Mouse (Mus musculus) liver, postnatal 0 days (tissue): Measurements from ENCODE around the gene Cd164l2. TPM values are rescaled to one million over a fixed set of nuclear protein-coding genes. Genes with fewer than 3 reads are reported as not detected.

Source experiments
- ATAC-seq: fragments of 200-750 bp; cut with Nextera tagmentation; 2 replicates; pipeline ENCODE4 v1.8.0; 2017; ENCODE audit warnings: mild to moderate bottlenecking, moderate library complexity
- DNase-seq: peaks from one replicate; pipeline ENCODE4 v3.0.0-alpha.2; 2016
- H3K27ac ChIP-seq: fragments of 300-500 bp; sonication (generic); 2 replicates; pipeline ENCODE4 v1.5.1; 2014; ENCODE audit warnings: antibody characterized with exemption, moderate library complexity, mild to moderate bottlenecking, low read depth
- H3K27me3 ChIP-seq: fragments of 300-500 bp; sonication (generic); 2 replicates; pipeline ENCODE4 v1.6.1; 2014; ENCODE audit warnings: low read length, control low read depth, mixed read lengths; ENCODE audit not compliant: insufficient read depth
- H3K36me3 ChIP-seq: fragments of 300-500 bp; sonication (generic); replicated peaks from 2 replicates; pipeline ENCODE4 v1.6.1; 2014; ENCODE audit warnings: mild to moderate bottlenecking, control low read depth, low read length, moderate library complexity, mixed read lengths; ENCODE audit not compliant: insufficient read depth
- H3K4me1 ChIP-seq: fragments of 300-500 bp; sonication (generic); 2 replicates; pipeline ENCODE4 v1.6.1; 2014; ENCODE audit warnings: antibody characterized with exemption, mild to moderate bottlenecking, control low read depth; ENCODE audit not compliant: insufficient read depth
- H3K4me2 ChIP-seq: fragments of 300-500 bp; sonication (generic); 2 replicates; pipeline ENCODE4 v1.6.1; 2014; ENCODE audit warnings: low read depth, mild to moderate bottlenecking, low read length, moderate library complexity, mixed read lengths
- H3K4me3 ChIP-seq: fragments of 300-500 bp; sonication (generic); 2 replicates; pipeline ENCODE4 v1.5.1; 2014; ENCODE audit warnings: low read depth, low read length
- H3K9ac ChIP-seq: fragments of 300-500 bp; sonication (generic); replicated peaks from 2 replicates; pipeline ENCODE4 v1.6.1; 2014; ENCODE audit warnings: mild to moderate bottlenecking, moderate library complexity
- H3K9me3 ChIP-seq: fragments of 300-500 bp; sonication (generic); 2 replicates; pipeline ENCODE4 v1.6.1; 2016; ENCODE audit warnings: mild to moderate bottlenecking, control low read depth, low read length, mixed read lengths
- CTCF ChIP-seq: sonication (generic); IDR thresholded peaks from 2 replicates; pipeline ENCODE4 v1.5.1; 2016; ENCODE audit warnings: antibody characterized with exemption, low read depth
- EP300 ChIP-seq: IDR thresholded peaks from 2 replicates; pipeline ENCODE4 v1.6.1; 2016; ENCODE audit warnings: antibody characterized with exemption, low read depth, mild to moderate bottlenecking
- WGBS: fragments of 180-500 bp; shearing (Covaris S2); extraction: QIAGEN DNeasy Blood & Tissue Kit; methylation state at CpG from one replicate; pipeline ENCODE4 v1.1.7; 2014; ENCODE audit not compliant: insufficient replicate concordance; 5-methylcytosine and 5-hydroxymethylcytosine counted together
- polyA plus RNA-seq: library from polyadenylated mRNA; unstranded; fragments of >200 nt; fragmentation: Nextera tagmentation; extraction: Ambion mirVana; gene quantifications from 2 replicates; pipeline ENCODE4 v1.2.1, GENCODE M21; 2015

Cd164l2 gene
- polyA plus RNA-seq, 1 experiment from 2014 or later: 0.39 TPM

- Histone ChIP-seq H3K9me3 (no peaks in the 10 kb centered on the region), H3K36me3 (peaks cover 16% of the 10 kb centered on the region), H3K4me3 (no peak overlapping the region), H3K27ac (no peak overlapping the region), H3K4me2 (no peak overlapping the region), H3K9ac (no peak overlapping the region), H3K4me1 (peaks cover 46% of the 10 kb centered on the region), H3K27me3 (peaks cover 15% of the 10 kb centered on the region)
- WGBS: 75% methylated on average over 13 of the region's 13 CpGs
- no peak for ATAC-seq
- DNase-seq: no peak
- TF ChIP-seq EP300 (no peak), CTCF (no peak)
Observed at GRCm38 (mm10) chr4:133243538-133243937, 31.6 kb downstream of the Cd164l2 start.

- H3K4me2 ChIP-seq: no peak overlapping the region
- no peak for TF ChIP-seq CTCF
- peak; percentile 63; the same call in 1 of the 2 replicates for TF ChIP-seq EP300
- no peak for DNase-seq
Observed at GRCm38 (mm10) chr4:133244289-133244688, 32.4 kb downstream of the Cd164l2 start.

GRCm38 (mm10) chr4:133247072-133247471, 35.1 kb downstream of the Cd164l2 start:
- WGBS: 58% methylated on average over 15 of the region's 15 CpGs
- Histone ChIP-seq H3K4me2 (peak overlapping the region; percentile 65), H3K9ac (no peak overlapping the region), H3K27me3 (peaks cover 31% of the 10 kb centered on the region), H3K4me3 (no peak overlapping the region), H3K9me3 (no peaks in the 10 kb centered on the region), H3K4me1 (peaks cover 32% of the 10 kb centered on the region), H3K36me3 (peaks cover 23% of the 10 kb centered on the region), H3K27ac (peak overlapping the region; percentile 66; the same call in 1 of the 2 replicates)
- TF ChIP-seq EP300: no peak
- no peak for TF ChIP-seq CTCF
- DNase-seq (no peak), ATAC-seq (no peak)

More at GRCm38 (mm10) chr4:133244289-133244688, 32.4 kb downstream of the Cd164l2 start:
- H3K9me3 ChIP-seq: no peaks in the 10 kb centered on the region
- no peak overlapping the region for H3K9ac ChIP-seq
- 26% methylated on average over 1 of the region's 1 CpGs for WGBS
- ATAC-seq: no peak
- no peak overlapping the region for H3K27ac ChIP-seq
- H3K36me3 ChIP-seq: peaks cover 16% of the 10 kb centered on the region
- H3K4me3 ChIP-seq: no peak overlapping the region
- H3K27me3 ChIP-seq: peaks cover 15% of the 10 kb centered on the region
- H3K4me1 ChIP-seq: peaks cover 40% of the 10 kb centered on the region

GRCm38 (mm10) chr4:133247806-133248449, 36.0 kb downstream of the Cd164l2 start:
- H3K9me3 ChIP-seq: no peaks in the 10 kb centered on the region
- H3K36me3 ChIP-seq: peaks cover 24% of the 10 kb centered on the region
- H3K9ac ChIP-seq: no peak overlapping the region
- WGBS: 52% methylated on average over 13 of the region's 13 CpGs
- H3K4me3 ChIP-seq: no peak overlapping the region
- peak; percentile 86 for TF ChIP-seq EP300
- no peak for TF ChIP-seq CTCF
- peaks cover 24% of the 10 kb centered on the region for H3K4me1 ChIP-seq
- DNase-seq (peak; percentile 65), ATAC-seq (peak; percentile 89)
- peak overlapping the region; percentile 66 for H3K27ac ChIP-seq
- H3K4me2 ChIP-seq: peak overlapping the region; percentile 65
- H3K27me3 ChIP-seq: peaks cover 31% of the 10 kb centered on the region

GRCm38 (mm10) chr4:133250609-133251008, 38.7 kb downstream of the Cd164l2 start:
- peak; percentile 22; the same call in 1 of the 2 replicates for ATAC-seq
- Histone ChIP-seq H3K27me3 (peaks cover 31% of the 10 kb centered on the region), H3K27ac (no peak overlapping the region), H3K4me2 (peak overlapping the region; percentile 36; the same call in 1 of the 2 replicates), H3K4me1 (peaks cover 20% of the 10 kb centered on the region), H3K36me3 (peaks cover 24% of the 10 kb centered on the region), H3K9me3 (no peaks in the 10 kb centered on the region), H3K4me3 (no peak overlapping the region), H3K9ac (no peak overlapping the region)
- 13% methylated on average over 22 of the region's 22 CpGs for WGBS
- peak; percentile 92 for TF ChIP-seq CTCF
- TF ChIP-seq EP300: no peak
- DNase-seq: peak; percentile 92

GRCm38 (mm10) chr4:133251214-133251613, 39.3 kb downstream of the Cd164l2 start:
- Histone ChIP-seq H3K27ac (no peak overlapping the region), H3K4me1 (peaks cover 20% of the 10 kb centered on the region), H3K9ac (no peak overlapping the region), H3K4me3 (no peak overlapping the region), H3K9me3 (no peaks in the 10 kb centered on the region), H3K27me3 (peaks cover 26% of the 10 kb centered on the region), H3K36me3 (peaks cover 19% of the 10 kb centered on the region), H3K4me2 (peak overlapping the region; percentile 18; the same call in 1 of the 2 replicates)
- DNase-seq (no peak), ATAC-seq (no peak)
- TF ChIP-seq EP300 (no peak), CTCF (no peak)
- 43% methylated on average over 29 of the region's 31 CpGs for WGBS
